Mouse (Mus musculus) embryonic fibroblast, embryonic 13.5 days (primary cell): Measurements from ENCODE around the gene Gm572.

Source experiments
- CTCF ChIP-seq: IDR thresholded peaks from 2 replicates; pipeline ENCODE4 v1.5.1; 2011; ENCODE audit warnings: mild to moderate bottlenecking, control low read depth, low read length, moderate library complexity, borderline replicate concordance; ENCODE audit not compliant: insufficient read depth
- POLR2A ChIP-seq: IDR thresholded peaks from 2 replicates; pipeline ENCODE4 v1.6.1; 2011; ENCODE audit warnings: low read depth, mild to moderate bottlenecking, control low read depth, low read length, moderate library complexity

- TF ChIP-seq POLR2A (no peak), CTCF (peak; percentile 60; the same call in 1 of the 2 replicates)
These were observed 38.3 kb downstream of the Gm572 start for GRCm38 (mm10) chr4:148681429-148681828.
